Comparison of ENCODE assay signal across 25 mouse cellular contexts in genomic region chr2:163928464-163929200, GRCm38 (mm10). TPM values are rescaled to one million over a fixed set of nuclear protein-coding genes. Genes with fewer than 3 reads are reported as not detected.
"Had no signal": no experiment of that assay in that cellular context is flagged by ENCODE, and none has a peak within 500 bp of the region (broad histone marks: within the 10 kb centered on the region; RNA-seq: fewer than 3 reads in every experiment).

No protein-coding gene starts in this region.

- DNase-seq: kidney, adult 2 months; kidney, postnatal 10 days; kidney, postnatal 36 days; layer of hippocampus, postnatal 36 days; lung, adult 2 months; lung, postnatal 10 days; lung, postnatal 4 days; retina, postnatal 1 day; right cerebral cortex, postnatal 25 days; spleen, adult 18-20 months; thymus, postnatal 36 days had no signal

- H3K9ac ChIP-seq: kidney, embryonic 15.5 days; liver, embryonic 12.5 days; liver, embryonic 15.5 days; midbrain, embryonic 13.5 days; neural tube, embryonic 13.5 days; stomach, embryonic 15.5 days had no signal

- H3K27ac ChIP-seq: kidney, embryonic 15.5 days; left cerebral cortex, adult 2 months; liver, embryonic 12.5 days; liver, embryonic 15.5 days; midbrain, embryonic 10.5 days; midbrain, embryonic 13.5 days; neural tube, embryonic 13.5 days; stomach, embryonic 15.5 days had no signal

- ATAC-seq: liver, embryonic 12.5 days; midbrain, embryonic 13.5 days; midbrain, embryonic 16.5 days had no signal

- H3K4me2 ChIP-seq: kidney, embryonic 15.5 days; liver, embryonic 12.5 days; liver, embryonic 15.5 days; midbrain, embryonic 13.5 days; neural tube, embryonic 13.5 days; stomach, embryonic 15.5 days had no signal

- H3K9me3 ChIP-seq: kidney, embryonic 15.5 days; liver, embryonic 12.5 days; liver, embryonic 15.5 days; megakaryocyte, embryonic 14.5 days; midbrain, embryonic 10.5 days; midbrain, embryonic 13.5 days; neural tube, embryonic 13.5 days; stomach, embryonic 15.5 days had no signal

- H3K4me3 ChIP-seq: kidney, embryonic 15.5 days; left cerebral cortex, adult 2 months; liver, embryonic 12.5 days; liver, embryonic 15.5 days; megakaryocyte, embryonic 14.5 days; midbrain, embryonic 10.5 days; midbrain, embryonic 13.5 days; myocyte; neural tube, embryonic 13.5 days; stomach, embryonic 15.5 days had no signal

- H3K4me1 ChIP-seq: liver, embryonic 12.5 days; liver, embryonic 15.5 days; midbrain, embryonic 10.5 days; midbrain, embryonic 13.5 days; neural tube, embryonic 13.5 days; stomach, embryonic 15.5 days had no signal

- H3K36me3 ChIP-seq: kidney, embryonic 15.5 days; liver, embryonic 12.5 days; liver, embryonic 15.5 days; midbrain, embryonic 10.5 days; midbrain, embryonic 13.5 days; neural tube, embryonic 13.5 days; stomach, embryonic 15.5 days had no signal

- H3K27me3 ChIP-seq: kidney, embryonic 15.5 days; liver, embryonic 15.5 days; neural tube, embryonic 13.5 days; stomach, embryonic 15.5 days had no signal

RNA-seq across cellular contexts. Expression of gene Rims4, which starts 10.1 kb away (rescaled TPM):
- total RNA-seq: monocyte, adult 5-6 weeks; neutrophil, adult 5-6 weeks had no signal
- polyA plus RNA-seq: myocyte; thymus, postnatal 0 days had no signal
